20 mouse cellular contexts compared by ENCODE assay signal in the genomic region with DNA sequence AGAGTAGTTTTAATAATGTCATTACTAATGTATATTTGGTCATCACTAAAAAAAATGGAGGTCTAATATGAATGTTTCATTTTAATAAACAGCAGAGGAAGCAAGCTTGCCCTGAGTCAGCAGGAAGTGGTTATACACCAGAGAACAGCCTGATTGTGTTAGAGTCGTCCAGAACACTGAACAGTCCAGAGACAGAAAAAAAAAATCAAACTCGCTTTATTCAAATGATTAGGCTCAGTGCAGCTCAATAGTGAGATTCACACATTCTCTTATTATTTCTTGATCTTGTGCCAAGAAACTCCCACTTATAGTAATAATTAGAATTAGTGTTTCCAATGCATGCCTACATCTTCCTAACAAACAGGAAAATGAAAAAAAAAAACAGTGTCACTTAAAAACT.
DNase-seq lines count a peak whose midpoint lies in the region; ATAC-seq and TF ChIP-seq lines count a peak whose summit lies in the region.
"Had no signal": no experiment of that assay in that cellular context is flagged by ENCODE, and none has a peak within 500 bp of the region (broad histone marks: within the 10 kb centered on the region; RNA-seq: fewer than 3 reads in every experiment).

No protein-coding gene starts in this region.

- no peak overlapping the region for H3K9ac ChIP-seq in kidney, postnatal 0 days (ENCODE audit: low read depth, low read length)
- no peak overlapping the region for H3K9ac ChIP-seq in stomach, postnatal 0 days (ENCODE audit: low read length)
- H3K9ac ChIP-seq: embryonic facial prominence, embryonic 13.5 days; limb, embryonic 12.5 days; liver, embryonic 13.5 days; lung, embryonic 15.5 days had no signal

- ATAC-seq in kidney, postnatal 0 days (replicated peaks; ENCODE audit: low FRiP score, low read depth): no peak
- no peak for ATAC-seq in stomach, postnatal 0 days (ENCODE audit: low FRiP score, low TSS enrichment)
- ATAC-seq: midbrain, embryonic 16.5 days had no signal

- H3ac ChIP-seq in myocyte (ENCODE audit: control insufficient read depth, insufficient read length): no peak overlapping the region

- no peak for TF ChIP-seq POLR2A in myocyte (IDR thresholded peaks at IDR 0.05; ENCODE audit: insufficient read length, low read depth)

- no peak for TF ChIP-seq EP300 in stomach, postnatal 0 days (optimal IDR thresholded peaks at IDR 0.05)

- H3K79me2 ChIP-seq in myocyte (ENCODE audit: control insufficient read depth, insufficient read depth): no peaks in the 10 kb centered on the region

- H3K27ac ChIP-seq in kidney, postnatal 0 days: no peak overlapping the region
- H3K27ac ChIP-seq in stomach, postnatal 0 days (replicated peaks): no peak overlapping the region
- H3K27ac ChIP-seq: embryonic facial prominence, embryonic 13.5 days; hindbrain, embryonic 10.5 days; limb, embryonic 12.5 days; liver, embryonic 13.5 days; lung, embryonic 15.5 days; macrophage had no signal

- 36% methylated on average over 2 of the region's 2 CpGs for WGBS in kidney, postnatal 0 days
- 27% methylated on average over 2 of the region's 2 CpGs for WGBS in stomach, postnatal 0 days

- DNase-seq in kidney, postnatal 0 days (ENCODE audit: low spot score): peak; percentile 16
- DNase-seq in kidney, postnatal 25 days: no peak
- DNase-seq in retina, postnatal 1 day: peak; percentile 4
- no peak for DNase-seq in retina, embryonic 14.5 days (ENCODE audit: low spot score)
- peak; percentile 24 for DNase-seq in brain, adult 2 months (ENCODE audit: low read depth, low spot score)
- no peak for DNase-seq in stomach, postnatal 0 days (ENCODE audit: low spot score)
- DNase-seq in right cerebral cortex, postnatal 14 days: no peak
- DNase-seq: cerebellum, adult 9-11 months; kidney, adult 8-10 months; kidney, postnatal 36 days; liver, embryonic 13.5 days; thymus, adult 18-20 months had no signal

- TF ChIP-seq CTCF in kidney, postnatal 0 days (IDR thresholded peaks at IDR 0.05; ENCODE audit: low read depth): no peak
- no peak for TF ChIP-seq CTCF in stomach, postnatal 0 days (IDR thresholded peaks at IDR 0.05; ENCODE audit: low read depth)

- no peaks in the 10 kb centered on the region for H3K36me3 ChIP-seq in kidney, postnatal 0 days (ENCODE audit: insufficient read depth, low read length)
- H3K36me3 ChIP-seq in myocyte (ENCODE audit: control insufficient read depth, insufficient read depth): no peaks in the 10 kb centered on the region
- no peaks in the 10 kb centered on the region for H3K36me3 ChIP-seq in stomach, postnatal 0 days (ENCODE audit: control insufficient read depth, insufficient read depth, low read length)
- H3K36me3 ChIP-seq: embryonic facial prominence, embryonic 13.5 days; G1E; hindbrain, embryonic 10.5 days; limb, embryonic 12.5 days; liver, embryonic 13.5 days; lung, embryonic 15.5 days had no signal

- H3K4me3 ChIP-seq in kidney, postnatal 0 days (replicated peaks; ENCODE audit: low read depth, low read length): no peak overlapping the region
- H3K4me3 ChIP-seq in myocyte: no peak overlapping the region
- no peak overlapping the region for H3K4me3 ChIP-seq in stomach, postnatal 0 days (ENCODE audit: low read depth, low read length)
- H3K4me3 ChIP-seq: embryonic facial prominence, embryonic 13.5 days; hindbrain, embryonic 10.5 days; limb, embryonic 12.5 days; liver, embryonic 13.5 days; lung, embryonic 15.5 days had no signal

- H3K9me3 ChIP-seq in kidney, postnatal 0 days (replicated peaks; ENCODE audit: low read length): no peaks in the 10 kb centered on the region
- H3K9me3 ChIP-seq in stomach, postnatal 0 days (ENCODE audit: control insufficient read depth, low read length): no peaks in the 10 kb centered on the region
- H3K9me3 ChIP-seq: embryonic facial prominence, embryonic 13.5 days; G1E; hindbrain, embryonic 10.5 days; limb, embryonic 12.5 days; liver, embryonic 13.5 days; lung, embryonic 15.5 days had no signal

- H3K4me1 ChIP-seq in kidney, postnatal 0 days (replicated peaks; ENCODE audit: insufficient read depth, low read length): no peaks in the 10 kb centered on the region
- H3K4me1 ChIP-seq in stomach, postnatal 0 days (replicated peaks; ENCODE audit: control insufficient read depth, insufficient read depth): no peaks in the 10 kb centered on the region
- H3K4me1 ChIP-seq: embryonic facial prominence, embryonic 13.5 days; hindbrain, embryonic 10.5 days; limb, embryonic 12.5 days; liver, embryonic 13.5 days; lung, embryonic 15.5 days had no signal

- no peaks in the 10 kb centered on the region for H3K27me3 ChIP-seq in kidney, postnatal 0 days (ENCODE audit: insufficient read depth, low read length)
- H3K27me3 ChIP-seq in myocyte (ENCODE audit: control insufficient read depth, insufficient read depth, insufficient read length): no peaks in the 10 kb centered on the region
- no peaks in the 10 kb centered on the region for H3K27me3 ChIP-seq in stomach, postnatal 0 days (ENCODE audit: control insufficient read depth, insufficient read depth, low read length)
- H3K27me3 ChIP-seq: embryonic facial prominence, embryonic 13.5 days; limb, embryonic 12.5 days; liver, embryonic 13.5 days; lung, embryonic 15.5 days had no signal

- no peak overlapping the region for H3K4me2 ChIP-seq in kidney, postnatal 0 days (ENCODE audit: low read length)
- peak overlapping the region; percentile 46 for H3K4me2 ChIP-seq in myocyte (ENCODE audit: low read depth)
- H3K4me2 ChIP-seq in stomach, postnatal 0 days (replicated peaks; ENCODE audit: low read depth): no peak overlapping the region
- H3K4me2 ChIP-seq: embryonic facial prominence, embryonic 13.5 days; limb, embryonic 12.5 days; liver, embryonic 13.5 days; lung, embryonic 15.5 days had no signal

TF ChIP-seq in myocyte, 11 proteins besides CTCF, POLR2A, EP300 and RAD21:
- TF ChIP-seq USF1 (IDR thresholded peaks at IDR 0.05; ENCODE audit: low read depth) (no peak), MYOG (IDR thresholded peaks at IDR 0.05; ENCODE audit: control insufficient read depth in 1 of 3, insufficient read depth in 1 of 3, insufficient read length in 2 of 3, low read depth in 2 of 3) (no peak), REST (IDR thresholded peaks at IDR 0.05; ENCODE audit: insufficient read depth, insufficient read length) (no peak), MYOD1 (IDR thresholded peaks at IDR 0.05; ENCODE audit: control insufficient read depth in 1 of 3, insufficient read length in 2 of 3, low read depth in 2 of 3) (no peak), POLR2AphosphoS2 (IDR thresholded peaks at IDR 0.05; ENCODE audit: insufficient read length, low read depth) (no peak), SRF (IDR thresholded peaks at IDR 0.05; ENCODE audit: control insufficient read depth, insufficient read length, low read depth) (no peak), TCF3 (IDR thresholded peaks at IDR 0.05; ENCODE audit: insufficient read length, low read depth) (no peak), CEBPB (IDR thresholded peaks at IDR 0.05; ENCODE audit: insufficient read depth, poor library complexity, severe bottlenecking) (no peak), E2F4 (IDR thresholded peaks at IDR 0.05; ENCODE audit: insufficient read depth) (no peak), MAX (IDR thresholded peaks at IDR 0.05; ENCODE audit: low read depth) (no peak), TCF12 (IDR thresholded peaks at IDR 0.05; ENCODE audit: insufficient read depth, poor library complexity, severe bottlenecking) (no peak)

Comparison
In these comparisons a context has a peak if more than half of its experiments do, and no peak if none do; other contexts are left out.
1. DNase-seq: peak in kidney, postnatal 0 days (single experiment), retina, postnatal 1 day (single experiment) and brain, adult 2 months (single experiment); none in kidney, postnatal 25 days (0 of 2), retina, embryonic 14.5 days (single experiment), stomach, postnatal 0 days (single experiment) and right cerebral cortex, postnatal 14 days (single experiment).